Mouse (Mus musculus): Measurements from ENCODE around the gene Lrmda. TPM values are rescaled to one million over a fixed set of nuclear protein-coding genes. Genes with fewer than 3 reads are reported as not detected.
A peak's percentile ranks its signal among the peaks of the same experiment; 100 is the strongest.

The Lrmda gene
- polyA plus RNA-seq, 1 experiment from 2014 or later, result 0.23 TPM

- H3K9ac ChIP-seq (replicated peaks), result no peak overlapping the region
- H3K36me3 ChIP-seq, result no peaks in the 10 kb centered on the region
- peaks cover 20% of the 10 kb centered on the region for H3K4me1 ChIP-seq (replicated peaks)
- no peak overlapping the region for H3K4me3 ChIP-seq (replicated peaks)
- ATAC-seq, result peak; percentile 71
- WGBS, result 32% methylated on average over 8 of the region's 8 CpGs
- no peak overlapping the region for H3K4me2 ChIP-seq (replicated peaks)
- peaks cover 3% of the 10 kb centered on the region for H3K27me3 ChIP-seq
- no peak overlapping the region for H3K27ac ChIP-seq
- no peaks in the 10 kb centered on the region for H3K9me3 ChIP-seq
Measured at GRCm38 (mm10) chr14:22545887-22546675, 526.6 kb downstream of the Lrmda start.

GRCm38 (mm10) chr14:22546676-22546984, 527.1 kb downstream of the Lrmda start:
- 20% methylated on average over 4 of the region's 4 CpGs for WGBS
- Histone ChIP-seq H3K27me3 (peaks cover 3% of the 10 kb centered on the region), H3K9me3 (no peaks in the 10 kb centered on the region), H3K9ac (replicated peaks) (no peak overlapping the region), H3K4me2 (replicated peaks) (no peak overlapping the region), H3K27ac (no peak overlapping the region), H3K4me3 (replicated peaks) (no peak overlapping the region), H3K36me3 (no peaks in the 10 kb centered on the region), H3K4me1 (replicated peaks) (peaks cover 20% of the 10 kb centered on the region)
- peak; percentile 74 for ATAC-seq

GRCm38 (mm10) chr14:22548286-22548685, 528.8 kb downstream of the Lrmda start:
- no peak overlapping the region for H3K9ac ChIP-seq (replicated peaks)
- ATAC-seq, result no peak
- H3K4me1 ChIP-seq (replicated peaks), result peaks cover 29% of the 10 kb centered on the region
- H3K4me3 ChIP-seq (replicated peaks), result no peak overlapping the region
- H3K9me3 ChIP-seq, result no peaks in the 10 kb centered on the region
- H3K27ac ChIP-seq, result no peak overlapping the region
- no peaks in the 10 kb centered on the region for H3K36me3 ChIP-seq
- H3K27me3 ChIP-seq, result peaks cover 4% of the 10 kb centered on the region
- H3K4me2 ChIP-seq (replicated peaks), result no peak overlapping the region
- WGBS, result 11% methylated on average over 2 of the region's 2 CpGs

- no peak overlapping the region for H3K9ac ChIP-seq (replicated peaks)
- 84% methylated on average over 2 of the region's 2 CpGs for WGBS
- peaks cover 29% of the 10 kb centered on the region for H3K4me1 ChIP-seq (replicated peaks)
- H3K36me3 ChIP-seq, result no peaks in the 10 kb centered on the region
- peaks cover 5% of the 10 kb centered on the region for H3K27me3 ChIP-seq
- no peak overlapping the region for H3K27ac ChIP-seq
- no peak overlapping the region for H3K4me3 ChIP-seq (replicated peaks)
- H3K9me3 ChIP-seq, result no peaks in the 10 kb centered on the region
- no peak for ATAC-seq
- no peak overlapping the region for H3K4me2 ChIP-seq (replicated peaks)
Measured at GRCm38 (mm10) chr14:22549166-22549565, 529.7 kb downstream of the Lrmda start.

GRCm38 (mm10) chr14:22552358-22552757, 532.8 kb downstream of the Lrmda start:
- 39% methylated on average over 4 of the region's 4 CpGs for WGBS
- peaks cover 5% of the 10 kb centered on the region for H3K27me3 ChIP-seq
- ATAC-seq, result no peak

GRCm38 (mm10) chr14:22552841-22553240, 533.3 kb downstream of the Lrmda start:
- H3K27me3 ChIP-seq, result peaks cover 5% of the 10 kb centered on the region
- WGBS, result 13% methylated on average over 3 of the region's 3 CpGs
- H3K9me3 ChIP-seq, result no peaks in the 10 kb centered on the region
- H3K36me3 ChIP-seq, result no peaks in the 10 kb centered on the region
- H3K4me1 ChIP-seq (replicated peaks), result peaks cover 10% of the 10 kb centered on the region; the same call in 1 of the 2 replicates
- no peak overlapping the region for H3K4me2 ChIP-seq (replicated peaks)
- no peak for ATAC-seq
- H3K9ac ChIP-seq (replicated peaks), result no peak overlapping the region
- H3K4me3 ChIP-seq (replicated peaks), result no peak overlapping the region
- H3K27ac ChIP-seq, result no peak overlapping the region

More at GRCm38 (mm10) chr14:22552358-22552757, 532.8 kb downstream of the Lrmda start:
- no peaks in the 10 kb centered on the region for H3K36me3 ChIP-seq
- no peak overlapping the region for H3K9ac ChIP-seq (replicated peaks)
- no peak overlapping the region for H3K27ac ChIP-seq
- H3K4me2 ChIP-seq (replicated peaks), result no peak overlapping the region
- H3K4me1 ChIP-seq (replicated peaks), result peaks cover 10% of the 10 kb centered on the region; the same call in 1 of the 2 replicates
- H3K4me3 ChIP-seq (replicated peaks), result no peak overlapping the region
- H3K9me3 ChIP-seq, result no peaks in the 10 kb centered on the region

GRCm38 (mm10) chr14:22553717-22554116, 534.2 kb downstream of the Lrmda start:
- H3K9me3 ChIP-seq, result no peaks in the 10 kb centered on the region
- peaks cover 10% of the 10 kb centered on the region; the same call in 1 of the 2 replicates for H3K4me1 ChIP-seq (replicated peaks)
- no peak overlapping the region for H3K4me3 ChIP-seq (replicated peaks)
- no peak overlapping the region for H3K27ac ChIP-seq
- no peak overlapping the region for H3K9ac ChIP-seq (replicated peaks)
- peaks cover 5% of the 10 kb centered on the region for H3K27me3 ChIP-seq
- ATAC-seq, result no peak
- H3K36me3 ChIP-seq, result no peaks in the 10 kb centered on the region
- no peak overlapping the region for H3K4me2 ChIP-seq (replicated peaks)
- WGBS, result 90% methylated on average over 3 of the region's 3 CpGs

GRCm38 (mm10) chr14:22572486-22572885, 553.0 kb downstream of the Lrmda start:
- ATAC-seq, result no peak
- no peak overlapping the region for H3K27ac ChIP-seq
- H3K9me3 ChIP-seq, result no peaks in the 10 kb centered on the region
- peaks cover 26% of the 10 kb centered on the region for H3K4me1 ChIP-seq (replicated peaks)
- no peak overlapping the region for H3K9ac ChIP-seq (replicated peaks)
- no peak overlapping the region for H3K4me3 ChIP-seq (replicated peaks)
- WGBS, result 75% methylated on average over 5 of the region's 5 CpGs
- peaks cover 44% of the 10 kb centered on the region for H3K27me3 ChIP-seq
- no peak overlapping the region for H3K4me2 ChIP-seq (replicated peaks)
- no peaks in the 10 kb centered on the region for H3K36me3 ChIP-seq

GRCm38 (mm10) chr14:22573585-22573984, 554.1 kb downstream of the Lrmda start:
- Histone ChIP-seq H3K27me3 (peaks cover 46% of the 10 kb centered on the region), H3K36me3 (no peaks in the 10 kb centered on the region), H3K4me2 (replicated peaks) (no peak overlapping the region), H3K4me1 (replicated peaks) (peaks cover 32% of the 10 kb centered on the region), H3K27ac (no peak overlapping the region), H3K9me3 (no peaks in the 10 kb centered on the region), H3K9ac (replicated peaks) (no peak overlapping the region), H3K4me3 (replicated peaks) (no peak overlapping the region)
- 77% methylated on average over 7 of the region's 7 CpGs for WGBS
- ATAC-seq, result no peak

- Histone ChIP-seq H3K4me3 (replicated peaks) (no peak overlapping the region), H3K27ac (no peak overlapping the region), H3K9me3 (no peaks in the 10 kb centered on the region), H3K4me1 (replicated peaks) (peaks cover 32% of the 10 kb centered on the region), H3K36me3 (no peaks in the 10 kb centered on the region), H3K27me3 (peaks cover 51% of the 10 kb centered on the region), H3K9ac (replicated peaks) (no peak overlapping the region), H3K4me2 (replicated peaks) (no peak overlapping the region)
- ATAC-seq, result no peak
- WGBS, result 92% methylated on average over 4 of the region's 4 CpGs
Measured at GRCm38 (mm10) chr14:22574006-22574405, 554.5 kb downstream of the Lrmda start.

GRCm38 (mm10) chr14:22576441-22576840, 556.9 kb downstream of the Lrmda start:
- peaks cover 39% of the 10 kb centered on the region for H3K4me1 ChIP-seq (replicated peaks)
- H3K9me3 ChIP-seq, result no peaks in the 10 kb centered on the region
- no peaks in the 10 kb centered on the region for H3K36me3 ChIP-seq
- no peak overlapping the region for H3K4me3 ChIP-seq (replicated peaks)
- no peak overlapping the region for H3K27ac ChIP-seq
- H3K4me2 ChIP-seq (replicated peaks), result no peak overlapping the region
- no peak overlapping the region for H3K9ac ChIP-seq (replicated peaks)
- H3K27me3 ChIP-seq, result peaks cover 60% of the 10 kb centered on the region
- 22% methylated on average over 6 of the region's 6 CpGs for WGBS
- ATAC-seq, result no peak

- peaks cover 39% of the 10 kb centered on the region for H3K4me1 ChIP-seq (replicated peaks)
- H3K4me3 ChIP-seq (replicated peaks), result no peak overlapping the region
- H3K27ac ChIP-seq, result peak overlapping the region; percentile 57; the same call in 1 of the 2 replicates
- 15% methylated on average over 13 of the region's 13 CpGs for WGBS
- peak; percentile 53 for ATAC-seq
- H3K9ac ChIP-seq (replicated peaks), result no peak overlapping the region
- no peaks in the 10 kb centered on the region for H3K9me3 ChIP-seq
- H3K27me3 ChIP-seq, result peaks cover 53% of the 10 kb centered on the region
- H3K36me3 ChIP-seq, result no peaks in the 10 kb centered on the region
- H3K4me2 ChIP-seq (replicated peaks), result peak overlapping the region; percentile 26
Measured at GRCm38 (mm10) chr14:22577411-22578037, 558.0 kb downstream of the Lrmda start.
